Mouse (Mus musculus): ENCODE measurements around the gene Lrrfip2.

The Lrrfip2 gene

DNA sequence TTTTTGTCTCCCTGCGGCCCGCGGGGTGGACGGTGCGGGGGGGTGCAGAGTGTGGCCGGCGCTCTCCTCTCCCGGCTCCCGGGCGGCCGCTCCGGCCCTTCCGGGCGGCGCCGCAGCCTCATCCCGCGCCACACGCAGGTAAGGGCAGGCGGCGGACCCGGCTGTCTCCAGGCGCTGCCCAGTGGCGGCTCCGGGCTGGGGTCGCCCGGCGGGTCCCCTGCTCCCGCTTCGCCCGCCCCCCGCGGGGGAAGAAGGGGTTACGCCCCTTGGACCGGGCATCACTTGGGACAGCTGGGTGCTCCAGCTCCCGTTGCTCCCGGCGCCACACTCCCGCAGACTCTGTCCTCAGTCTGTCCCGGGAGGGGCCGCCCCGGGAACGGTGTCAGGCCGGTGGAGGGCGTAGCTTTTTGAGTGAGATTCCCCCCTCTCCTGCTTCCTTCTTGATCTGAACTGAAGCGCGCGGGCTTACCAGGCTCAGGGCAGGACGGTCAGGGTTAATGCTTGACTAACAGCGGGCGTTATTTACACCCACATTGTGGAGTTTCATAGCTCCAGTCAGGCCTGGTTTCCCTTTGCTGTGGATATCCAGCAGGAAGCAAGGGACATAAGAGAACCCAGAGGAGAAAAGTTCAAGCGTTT, 979 bp downstream of the Lrrfip2 start:
- DNase-seq: no peak

DNA sequence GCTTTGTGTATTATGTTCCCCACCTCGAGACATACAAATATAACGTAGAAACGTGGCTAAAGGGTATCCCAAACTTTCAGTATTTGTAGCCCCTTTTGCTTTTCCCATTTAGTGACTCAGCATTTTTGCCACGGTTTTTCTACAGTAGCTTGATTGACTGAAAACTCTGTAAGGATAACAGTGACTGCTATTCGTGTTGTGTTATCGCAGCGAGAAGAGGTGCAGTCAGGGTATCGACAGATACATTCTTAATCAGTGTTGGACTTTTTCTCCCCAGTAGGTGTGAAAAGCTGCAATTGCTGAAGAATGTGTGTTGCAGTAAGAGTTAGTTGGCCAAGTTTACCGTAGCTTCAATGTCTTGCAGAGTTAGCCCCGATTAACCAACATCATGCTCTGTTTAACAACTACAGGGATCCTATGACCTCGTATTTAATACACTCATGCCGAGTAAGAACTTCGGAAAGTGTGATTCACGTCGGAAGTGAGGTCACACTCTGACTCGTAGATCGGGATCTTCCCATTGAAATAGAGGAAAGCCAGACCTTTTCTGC, 1.6 kb downstream of the Lrrfip2 start:
- no peak for DNase-seq

DNA sequence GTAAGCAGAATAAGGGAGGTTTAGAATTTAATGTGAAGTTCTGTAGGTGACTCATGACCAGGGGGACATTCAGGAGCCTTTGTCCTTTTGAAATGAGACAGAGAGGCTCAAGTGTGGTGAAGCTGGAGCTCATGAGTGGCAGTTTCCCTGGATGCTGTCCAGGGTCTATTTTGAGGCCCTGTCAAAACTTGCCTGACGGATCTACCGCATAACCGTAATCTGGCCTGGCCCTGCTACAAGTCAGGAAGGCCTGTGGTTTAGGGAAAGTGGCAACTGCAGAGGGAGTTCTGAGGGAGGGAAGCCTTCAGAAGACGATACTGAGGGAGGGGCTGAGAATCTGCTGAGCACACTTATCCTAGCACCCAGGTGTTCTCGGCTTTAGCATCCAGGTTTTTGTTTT, 5.1 kb downstream of the Lrrfip2 start:
- no peak for DNase-seq

DNA sequence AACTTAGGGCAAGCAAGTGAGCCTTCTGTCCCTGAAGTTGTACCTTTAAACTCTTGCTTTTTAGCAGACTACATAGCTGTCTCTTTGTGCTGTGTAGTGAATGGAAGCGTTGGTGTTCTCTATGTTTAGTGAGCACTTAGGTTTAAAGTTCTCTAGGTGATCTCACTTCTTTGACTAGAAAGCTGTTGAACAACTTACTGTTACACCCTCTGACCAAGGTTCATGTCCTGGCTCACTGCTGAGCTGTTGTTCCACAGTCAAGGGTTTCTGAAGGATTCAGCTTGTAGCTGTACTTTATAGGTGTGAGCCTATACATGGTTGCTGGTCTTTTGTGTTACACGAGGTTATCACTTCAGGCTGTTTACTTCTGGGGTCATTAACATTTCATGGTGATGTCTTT, 5.9 kb downstream of the Lrrfip2 start:
- DNase-seq: no peak

DNA sequence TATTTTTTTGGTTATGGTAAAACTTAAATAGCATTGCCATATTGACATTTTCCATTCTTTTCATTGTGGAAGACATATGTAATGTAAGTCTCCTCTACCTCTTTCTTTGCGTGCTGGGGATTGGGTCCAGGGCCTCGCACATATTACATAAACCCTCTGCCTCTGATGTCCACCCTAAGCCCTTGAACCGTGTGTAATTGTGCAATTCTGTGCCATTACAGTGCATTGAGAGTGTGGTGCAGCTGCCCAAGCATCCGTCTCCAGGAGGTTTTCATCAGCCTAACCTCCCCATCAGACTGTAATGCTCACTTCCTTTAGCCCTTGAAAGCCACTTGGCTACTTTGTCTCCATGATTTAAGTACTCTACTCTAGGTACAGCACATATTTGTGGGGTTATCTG, 7.0 kb downstream of the Lrrfip2 start:
- DNase-seq: no peak

DNA sequence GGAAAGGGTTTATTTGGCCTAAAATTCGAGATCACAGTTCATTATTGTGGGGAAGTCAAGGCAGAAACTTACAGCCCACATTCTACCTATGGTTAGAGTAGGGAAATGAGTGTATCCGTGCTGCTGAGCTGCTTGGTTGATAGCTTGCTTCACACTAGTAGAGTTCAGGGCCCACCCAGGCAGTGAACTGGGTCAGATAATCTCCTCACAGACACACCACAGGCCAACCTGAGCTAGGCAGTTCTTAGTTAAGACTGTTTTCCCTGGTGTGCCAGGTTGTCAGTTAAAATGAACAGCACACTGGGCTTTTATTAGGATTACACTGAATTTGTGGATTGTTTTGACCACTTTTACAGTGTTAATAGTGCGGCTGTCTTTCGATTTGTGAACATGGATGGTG, 9.3 kb downstream of the Lrrfip2 start:
- DNase-seq: no peak

DNA sequence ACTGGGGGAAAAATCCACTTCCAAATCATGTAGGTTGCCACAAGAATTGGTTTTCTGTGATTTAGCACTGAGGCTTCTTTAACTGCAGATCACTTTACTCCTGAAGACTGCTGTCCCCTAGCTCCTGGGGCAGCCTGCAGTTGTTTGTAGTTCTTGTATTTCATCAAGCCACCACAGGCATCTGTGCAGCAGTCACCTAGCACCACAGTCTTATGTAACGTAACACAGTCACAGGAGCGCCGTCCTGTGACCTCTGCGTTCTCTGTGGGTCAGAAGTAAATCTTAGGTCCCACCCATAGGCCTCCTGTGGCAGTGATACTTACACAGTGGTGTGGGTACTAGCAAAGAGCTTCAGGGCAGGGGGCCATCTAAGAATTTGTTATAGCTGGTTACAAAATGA, 10.4 kb downstream of the Lrrfip2 start:
- DNase-seq: no peak

DNA sequence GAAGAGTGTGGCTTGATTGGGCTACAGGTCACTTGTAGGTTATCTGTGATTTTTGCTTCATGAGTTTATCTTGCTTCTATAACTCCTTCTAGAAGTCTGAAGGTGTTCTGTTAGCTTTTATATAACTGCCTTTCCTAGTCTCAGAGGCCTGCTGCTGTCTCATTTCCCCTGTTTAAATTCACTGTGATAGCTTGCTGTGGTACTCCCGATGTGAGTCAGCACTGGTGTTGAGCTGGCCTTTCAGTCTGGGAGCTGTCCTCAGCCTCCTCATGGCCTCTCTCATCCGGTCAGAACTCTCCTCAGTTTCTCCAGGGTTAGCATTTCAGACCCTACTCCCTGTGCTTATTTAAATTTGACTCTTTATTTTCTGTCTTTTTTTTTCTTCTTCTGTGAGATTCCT, 12.7 kb downstream of the Lrrfip2 start:
- DNase-seq: no peak

DNA sequence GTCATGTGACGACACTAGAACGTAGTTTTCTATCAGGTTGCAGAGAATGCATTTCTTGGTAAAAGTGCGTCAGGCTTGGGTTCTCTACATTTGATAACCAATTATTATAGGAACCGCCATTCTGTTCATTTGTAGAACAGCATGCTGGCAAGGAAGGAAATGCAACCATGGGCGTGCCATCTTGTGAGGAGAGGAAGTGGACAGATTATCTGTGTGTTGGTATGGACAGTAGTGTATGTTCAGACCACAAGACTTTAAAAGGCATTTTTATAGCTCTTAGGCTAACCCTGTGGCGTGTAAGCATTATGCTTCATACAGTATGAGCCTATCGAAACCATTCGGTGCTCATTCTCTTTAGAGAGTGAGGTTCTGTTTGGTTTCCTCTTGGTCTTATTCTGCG, 20.8 kb downstream of the Lrrfip2 start:
- DNase-seq: no peak

DNA sequence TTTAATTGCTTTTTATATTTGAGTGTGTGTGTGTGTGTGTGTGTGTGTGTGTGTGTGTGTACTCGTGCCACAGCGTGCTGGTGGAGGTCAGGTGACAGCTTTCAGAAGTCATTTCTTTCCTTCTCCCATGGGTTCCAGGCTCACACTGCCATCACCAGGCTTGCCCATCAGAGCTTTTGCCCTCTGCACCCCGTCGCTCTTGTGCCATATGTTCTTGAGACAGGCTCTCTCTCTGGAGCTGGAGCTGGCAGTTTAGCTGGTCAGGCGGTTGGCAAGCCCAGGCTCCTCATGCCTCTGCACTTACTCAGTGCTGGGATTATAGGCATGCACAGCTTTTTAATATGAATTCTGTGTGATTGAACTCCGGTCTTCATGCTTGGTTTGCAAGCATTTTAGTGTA, 25.3 kb downstream of the Lrrfip2 start:
- peak; percentile 72 to 84 for DNase-seq

DNA sequence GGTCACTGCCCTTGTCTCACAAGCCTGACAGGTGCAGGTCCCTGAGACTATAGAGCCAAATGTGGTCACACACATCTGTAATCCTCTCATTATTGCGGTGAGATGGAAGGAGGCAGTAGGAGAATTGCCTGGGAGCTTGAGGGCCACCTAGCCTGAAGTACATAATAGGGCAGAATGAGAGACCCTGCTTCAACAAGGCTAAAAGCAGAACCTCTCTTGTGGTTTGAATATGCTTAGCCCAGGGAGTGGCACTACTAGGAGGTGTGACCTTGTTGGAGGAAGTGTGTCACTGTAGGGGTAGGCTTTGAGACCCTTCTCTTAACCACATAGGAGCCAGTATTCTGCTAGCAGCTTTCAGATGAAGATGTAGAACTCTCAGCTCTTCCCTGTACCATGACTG, 26.0 kb downstream of the Lrrfip2 start:
- no peak for DNase-seq

DNA sequence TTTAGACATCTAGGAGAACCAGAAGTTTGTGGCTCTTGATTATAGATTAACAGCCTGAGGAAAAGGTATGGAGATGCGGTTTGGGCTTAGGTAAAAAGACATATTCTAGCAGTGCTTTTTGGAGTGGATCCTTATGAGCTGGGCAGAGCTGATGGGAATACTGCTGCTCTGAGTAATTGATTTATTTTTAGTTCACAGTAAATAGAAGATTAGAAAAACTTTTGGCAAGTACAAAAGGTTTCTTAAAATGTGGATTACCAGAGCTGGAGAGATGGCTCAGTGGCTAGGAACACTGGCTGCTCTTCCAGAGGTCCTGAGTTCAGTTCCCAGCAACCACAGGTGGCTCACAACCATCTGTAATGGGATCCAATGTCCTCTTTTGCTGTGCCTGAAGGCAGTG, 27.3 kb downstream of the Lrrfip2 start:
- DNase-seq: no peak

DNA sequence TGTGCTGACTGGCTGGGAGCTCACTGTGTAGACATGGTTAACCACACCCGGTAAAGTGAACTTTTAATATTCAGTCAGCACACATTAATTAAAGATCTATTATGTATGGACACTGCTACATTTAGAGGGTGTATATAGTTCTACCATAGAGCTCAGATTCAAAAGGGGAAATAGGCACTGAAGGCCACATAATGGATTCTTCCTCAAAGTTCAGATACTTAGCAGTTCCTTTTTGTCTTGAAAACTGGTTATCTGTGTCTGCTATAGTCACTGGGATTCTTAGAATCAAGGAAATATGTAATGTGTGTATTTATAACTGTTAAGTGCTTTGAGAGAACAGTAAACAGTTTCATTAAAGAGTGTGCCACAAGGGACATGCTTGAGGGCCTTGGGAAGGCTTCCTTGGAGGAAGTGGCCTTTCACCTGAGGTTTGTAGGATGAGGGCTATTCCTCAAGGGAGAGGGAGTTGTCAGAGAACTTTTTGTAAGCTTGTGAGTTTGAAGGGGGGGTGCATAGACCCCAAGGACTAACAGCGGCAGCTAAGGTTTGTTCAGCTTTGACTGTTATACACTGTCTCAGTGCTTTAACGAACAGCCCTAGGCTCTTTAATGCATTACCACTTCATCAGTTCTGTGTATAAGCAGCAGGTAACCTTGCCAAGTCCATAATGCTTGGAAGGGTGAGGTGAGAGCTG, 28.3 kb downstream of the Lrrfip2 start:
- no peak for DNase-seq

DNA sequence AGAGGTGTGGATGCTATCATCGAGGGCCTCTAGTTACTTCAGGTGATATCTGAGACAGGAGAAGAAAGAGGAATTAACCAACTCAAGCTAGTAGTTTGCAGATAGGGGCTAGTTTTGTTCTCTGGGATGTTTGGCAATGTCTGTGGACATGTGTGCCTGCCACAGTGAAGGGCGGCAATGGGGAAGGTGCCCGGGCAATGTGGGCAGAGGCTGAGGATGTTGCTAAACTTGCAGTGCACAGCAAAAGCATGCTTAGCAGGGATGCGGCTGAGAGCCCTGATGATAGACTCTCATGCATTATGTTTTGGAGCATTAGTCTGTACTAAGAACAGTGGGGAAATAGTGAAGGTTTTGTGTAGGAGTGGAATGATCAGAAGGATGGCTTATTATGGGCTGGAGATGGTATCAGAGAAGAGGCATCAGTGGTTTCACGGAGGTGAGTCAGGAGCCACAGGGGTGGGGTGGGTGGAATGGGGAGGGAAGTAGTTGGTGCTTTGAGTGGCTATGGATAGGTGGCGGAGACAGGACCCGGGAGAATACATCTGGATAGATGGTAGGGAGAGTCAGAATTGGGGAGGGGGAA, 28.9 kb downstream of the Lrrfip2 start:
- no peak for DNase-seq

DNA sequence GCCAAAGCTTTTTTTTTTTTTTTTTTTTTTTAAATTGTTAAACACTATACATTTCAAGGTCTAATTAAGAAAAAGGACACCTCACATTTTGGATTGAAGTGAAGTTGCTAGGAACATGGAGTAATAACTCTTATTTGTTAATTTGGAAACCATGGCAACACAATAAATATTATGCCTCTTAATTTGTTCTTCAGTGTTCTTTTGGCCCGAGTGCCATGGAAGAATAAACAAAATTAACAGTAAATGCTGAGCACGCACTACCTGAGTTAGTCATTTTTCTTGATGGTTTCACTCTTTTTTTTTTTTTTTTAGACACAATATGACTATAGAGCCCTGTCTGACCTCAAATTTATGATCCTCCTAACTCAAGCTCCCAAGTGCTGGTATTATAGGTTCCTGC, 30.6 kb downstream of the Lrrfip2 start:
- DNase-seq: no peak

DNA sequence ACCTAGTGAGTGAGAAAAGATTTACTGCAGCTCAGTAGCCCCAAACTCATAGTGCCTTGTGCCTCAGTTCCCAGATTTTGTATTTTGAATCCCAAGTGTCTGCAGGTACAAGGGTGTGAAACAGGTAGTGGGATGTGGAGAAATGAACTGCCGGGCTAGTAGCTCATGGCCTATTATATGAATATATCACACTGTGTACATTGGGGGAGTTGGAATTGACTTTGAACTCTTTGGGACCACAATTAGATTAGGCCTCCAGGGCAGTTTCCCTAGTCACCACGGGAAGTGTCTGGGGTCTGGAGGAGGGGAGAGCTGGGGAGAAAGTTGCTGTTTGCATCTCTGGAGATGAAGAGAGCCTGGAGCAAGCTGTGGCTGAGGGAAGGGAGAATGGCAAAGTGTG, 31.0 kb downstream of the Lrrfip2 start:
- no peak for DNase-seq

DNA sequence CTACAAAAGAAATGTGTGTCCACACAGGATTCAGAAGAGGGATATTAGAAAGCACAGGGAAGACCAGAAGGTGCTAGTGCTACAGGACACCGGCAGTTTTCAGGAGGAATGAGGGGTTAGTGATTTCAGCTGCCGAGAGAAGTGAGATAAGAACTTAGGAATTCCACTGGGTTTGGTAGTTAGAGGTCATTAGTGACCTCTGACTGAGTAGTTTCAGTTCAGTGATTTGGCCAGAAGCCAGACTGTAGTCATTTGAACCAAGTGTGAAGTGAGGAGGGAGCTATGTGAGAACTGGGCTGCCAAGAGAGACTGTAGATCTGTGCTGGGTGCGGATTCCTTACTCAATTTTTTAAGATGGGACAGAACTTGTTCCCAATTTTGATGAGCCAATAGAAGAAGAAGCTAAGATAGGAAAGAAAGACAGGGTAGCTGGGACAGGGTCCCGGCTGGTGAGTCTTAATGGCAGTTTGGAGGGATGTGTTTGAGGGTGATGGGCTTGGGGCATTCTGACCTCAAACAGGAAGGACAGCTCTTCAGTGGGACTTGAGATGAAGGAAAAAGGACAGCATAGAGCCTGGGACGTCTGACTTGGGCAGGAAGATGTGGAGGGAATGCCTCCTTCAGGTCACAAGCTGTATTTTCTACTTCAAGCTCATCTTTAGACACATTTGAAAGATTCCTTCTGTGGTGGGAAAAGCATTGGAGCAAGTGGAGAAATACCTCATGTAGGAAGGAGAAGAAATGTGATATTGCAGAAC, 32.0 kb downstream of the Lrrfip2 start:
- no peak for DNase-seq

DNA sequence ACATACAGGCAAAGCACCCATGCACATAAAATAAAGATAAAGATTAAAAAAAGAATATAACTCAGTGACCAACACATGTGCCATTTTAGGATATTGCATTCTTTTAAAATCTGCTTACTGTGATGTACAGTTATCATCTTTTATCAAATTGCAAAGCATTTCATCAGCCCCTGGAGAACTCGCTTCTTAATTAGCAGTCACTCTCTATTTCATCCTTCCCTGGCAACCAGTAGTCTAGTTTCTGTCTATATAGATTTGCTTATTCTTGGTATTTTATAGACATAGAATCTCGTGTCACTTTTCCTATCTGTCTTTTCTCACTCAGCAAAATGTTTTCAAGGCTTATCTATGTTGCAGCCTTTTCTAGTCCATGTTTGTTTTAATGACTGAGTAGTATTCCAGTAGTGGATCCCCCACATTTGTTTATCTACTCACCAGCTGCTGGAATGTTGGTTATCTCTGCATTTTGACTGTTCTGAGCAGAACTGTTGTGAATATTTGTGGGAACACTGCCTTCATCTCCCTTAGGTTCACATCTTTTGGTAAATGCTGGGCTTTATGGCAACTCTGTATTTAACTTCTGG, 35.0 kb downstream of the Lrrfip2 start:
- DNase-seq: no peak

DNA sequence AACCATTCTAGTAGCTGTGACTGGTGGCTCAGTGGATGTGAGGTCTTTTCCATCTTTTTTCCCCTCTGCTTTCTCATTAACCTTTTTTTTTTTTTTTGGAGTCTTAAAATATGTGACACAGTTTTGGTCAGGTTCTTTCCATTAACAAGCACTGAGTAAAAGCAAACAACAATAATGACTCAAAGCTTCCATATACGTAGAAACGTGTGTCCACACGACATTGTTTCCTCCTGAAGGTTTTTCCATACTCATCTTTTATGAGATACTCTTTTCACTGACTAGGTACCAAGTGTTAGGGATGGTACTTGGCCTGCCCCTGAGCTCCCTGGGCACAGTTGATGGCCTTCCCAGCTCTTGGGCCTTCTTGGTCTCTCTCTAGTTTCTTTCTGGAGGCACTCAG, 35.6 kb downstream of the Lrrfip2 start:
- no peak for DNase-seq

DNA sequence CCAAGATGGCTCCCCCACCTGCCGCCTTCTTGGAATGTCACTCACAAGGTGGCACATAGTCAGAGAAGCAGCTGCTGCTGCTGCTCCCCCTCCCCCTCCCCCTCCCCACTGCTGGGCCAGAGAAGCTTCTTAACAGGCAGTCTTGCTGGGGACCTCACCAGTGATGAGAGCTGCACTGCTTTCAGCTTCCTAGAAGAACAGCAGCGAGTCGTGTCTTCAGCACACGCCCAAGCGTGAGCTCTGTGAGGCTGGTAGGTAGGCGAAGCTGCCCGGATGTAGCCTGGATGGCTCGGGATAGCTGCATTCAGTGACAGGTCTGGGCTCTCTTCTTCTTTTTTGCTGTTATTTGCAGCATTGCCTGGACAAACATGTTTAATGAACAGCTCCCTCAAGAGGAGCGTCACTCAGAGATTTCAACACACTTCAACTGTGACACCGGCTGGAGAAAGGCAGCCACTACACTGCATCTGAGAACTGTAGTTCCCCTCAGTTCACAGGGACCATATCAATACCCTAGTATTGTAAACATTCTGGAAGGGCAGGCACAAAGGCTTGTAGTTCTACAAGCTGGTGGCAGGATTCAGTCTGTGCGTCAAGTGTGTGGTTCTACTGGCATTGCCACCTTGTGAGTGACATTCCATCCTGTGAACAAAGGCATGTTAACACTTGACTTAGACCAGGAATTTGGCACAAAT, 38.5 kb downstream of the Lrrfip2 start:
- no peak for DNase-seq

DNA sequence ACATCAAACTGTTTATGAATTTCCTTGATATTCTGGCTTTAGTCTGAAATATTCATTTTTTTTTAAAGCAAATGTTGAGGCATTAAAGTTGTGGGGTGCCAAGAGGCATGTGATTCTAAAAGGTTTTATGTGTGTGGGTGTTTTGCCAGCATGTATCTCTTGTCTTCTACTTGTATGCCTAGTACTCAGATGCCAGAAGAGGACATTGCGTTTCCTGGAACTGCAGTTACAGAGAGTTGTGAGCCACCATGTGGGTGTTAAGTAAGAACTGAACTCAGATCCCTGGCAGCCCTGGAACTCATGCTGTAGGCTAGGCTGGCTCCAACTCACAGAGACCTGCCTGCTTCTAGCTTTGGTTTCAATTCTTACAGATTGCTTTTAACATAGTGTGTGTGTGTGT, 42.2 kb downstream of the Lrrfip2 start:
- DNase-seq: no peak

DNA sequence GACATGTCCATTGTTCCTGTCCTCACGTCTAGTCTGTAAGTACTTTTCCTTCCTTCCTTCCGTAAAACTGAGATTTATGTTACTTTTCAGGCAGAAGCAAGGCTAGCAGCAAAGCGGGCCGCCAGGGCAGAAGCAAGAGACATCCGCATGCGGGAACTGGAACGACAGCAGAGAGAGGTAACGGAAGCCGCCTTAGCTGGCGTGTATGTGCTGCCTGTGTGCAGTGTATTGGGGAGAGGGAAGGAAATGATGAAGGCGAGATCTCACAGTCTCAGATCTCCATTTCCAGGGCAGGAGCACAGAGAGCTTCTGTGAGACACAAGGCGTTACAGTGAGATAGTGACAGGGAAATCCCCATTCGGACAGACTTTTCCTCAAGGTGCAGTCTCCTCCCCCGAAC, 43.8 kb downstream of the Lrrfip2 start:
- DNase-seq: no peak

DNA sequence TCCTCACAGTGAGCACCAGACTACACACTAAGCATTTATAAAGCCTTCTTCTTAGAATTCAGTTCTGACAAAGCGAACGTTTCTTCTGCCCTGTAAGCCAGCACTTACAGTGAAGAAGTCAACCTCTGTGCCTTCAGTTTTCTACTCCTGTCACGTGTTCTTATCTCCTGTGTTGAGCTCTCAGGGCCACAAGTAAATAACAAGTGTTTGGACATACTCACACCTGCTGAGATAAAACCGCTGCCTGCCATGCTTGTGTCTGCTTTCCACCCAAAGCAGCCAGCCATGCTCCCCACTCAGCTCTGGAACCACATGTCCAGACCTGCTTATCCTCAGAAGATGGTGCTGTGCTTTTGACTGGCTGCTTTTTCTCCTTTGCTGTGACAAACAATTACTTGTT, 49.2 kb downstream of the Lrrfip2 start:
- no peak for DNase-seq

All from cerebellum, postnatal 25 days (tissue).